Mouse (Mus musculus) brain, embryonic 14.5 days (tissue): Measurements from ENCODE around the gene Muc5ac. TPM values are rescaled to one million over a fixed set of nuclear protein-coding genes. Genes with fewer than 3 reads are reported as not detected.
A peak's percentile ranks its signal among the peaks of the same experiment; 100 is the strongest.
"Not testable (repeated sequence)": the region's sequence is repeated elsewhere in the genome, so short reads cannot be mapped to it uniquely, and the experiment has no call there.

Experiments used
- DNase-seq: peaks from one replicate; pipeline ENCODE4 v3.0.0-alpha.2; 2011; ENCODE audit warnings: low read depth
- CTCF ChIP-seq: fragments of 200-500 bp; IDR thresholded peaks from 2 replicates; pipeline ENCODE4 v1.5.1; 2012; ENCODE audit warnings: inconsistent platforms, mild to moderate bottlenecking, moderate library complexity, borderline replicate concordance; ENCODE audit not compliant: insufficient read depth, insufficient read length; ENCODE audit errors: extremely low read depth
- POLR2A ChIP-seq: fragments of 200-500 bp; IDR thresholded peaks from 2 replicates; pipeline ENCODE4 v1.6.1; 2012; ENCODE audit warnings: mild to moderate bottlenecking, inconsistent platforms, borderline replicate concordance; ENCODE audit not compliant: poor library complexity, insufficient read depth, insufficient read length, severe bottlenecking; ENCODE audit errors: extremely low read depth
- polyA plus RNA-seq: library from polyadenylated mRNA; depleted of rRNA; stranded (reverse); fragments of >200 nt; gene quantifications from 2 replicates; pipeline ENCODE4 v1.2.3, GENCODE M21; 2012

Muc5ac gene
- polyA plus RNA-seq, 1 experiment, result not detected

DNA sequence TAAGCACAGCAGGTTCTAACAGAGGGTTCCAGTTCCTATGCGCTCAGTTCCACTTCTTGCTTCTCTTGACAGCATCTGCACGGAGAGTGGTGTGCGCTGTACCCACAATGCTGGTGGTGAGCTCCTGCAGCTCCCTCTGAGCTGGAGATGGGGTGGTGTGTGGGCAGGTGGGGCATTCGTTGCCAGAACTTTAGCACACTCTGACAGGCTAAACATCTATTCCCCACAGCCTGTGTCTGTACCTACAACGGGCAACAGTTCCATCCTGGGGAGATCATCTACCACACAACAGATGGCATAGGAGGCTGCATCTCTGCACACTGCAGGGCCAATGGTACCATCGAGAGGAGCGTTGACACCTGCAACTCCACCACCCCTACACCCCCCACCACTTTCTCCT, 16.6 kb downstream of the Muc5ac start:
- DNase-seq, result no peak
- no peak for TF ChIP-seq POLR2A

- DNase-seq, result not testable (repeated sequence)
Observed at GRCm38 (mm10) chr7:141807823-141808222, 19.1 kb downstream of the Muc5ac start.

GRCm38 (mm10) chr7:141809933-141810332, 21.2 kb downstream of the Muc5ac start:
- DNase-seq, result not testable (repeated sequence)

GRCm38 (mm10) chr7:141813321-141813720, 24.5 kb downstream of the Muc5ac start:
- no peak for TF ChIP-seq POLR2A
- TF ChIP-seq CTCF, result no peak
- no peak for DNase-seq

- no peak for TF ChIP-seq CTCF
Observed at GRCm38 (mm10) chr7:141815361-141815760, 26.6 kb downstream of the Muc5ac start.

GRCm38 (mm10) chr7:141817355-141818075, 28.7 kb downstream of the Muc5ac start:
- peak; percentile 61 for DNase-seq
- no peak for TF ChIP-seq CTCF
- TF ChIP-seq POLR2A, result no peak

More at GRCm38 (mm10) chr7:141815361-141815760, 26.6 kb downstream of the Muc5ac start:
- no peak for DNase-seq

GRCm38 (mm10) chr7:141818267-141818666, 29.5 kb downstream of the Muc5ac start:
- TF ChIP-seq CTCF, result no peak
- TF ChIP-seq POLR2A, result no peak
- DNase-seq, result no peak

DNA sequence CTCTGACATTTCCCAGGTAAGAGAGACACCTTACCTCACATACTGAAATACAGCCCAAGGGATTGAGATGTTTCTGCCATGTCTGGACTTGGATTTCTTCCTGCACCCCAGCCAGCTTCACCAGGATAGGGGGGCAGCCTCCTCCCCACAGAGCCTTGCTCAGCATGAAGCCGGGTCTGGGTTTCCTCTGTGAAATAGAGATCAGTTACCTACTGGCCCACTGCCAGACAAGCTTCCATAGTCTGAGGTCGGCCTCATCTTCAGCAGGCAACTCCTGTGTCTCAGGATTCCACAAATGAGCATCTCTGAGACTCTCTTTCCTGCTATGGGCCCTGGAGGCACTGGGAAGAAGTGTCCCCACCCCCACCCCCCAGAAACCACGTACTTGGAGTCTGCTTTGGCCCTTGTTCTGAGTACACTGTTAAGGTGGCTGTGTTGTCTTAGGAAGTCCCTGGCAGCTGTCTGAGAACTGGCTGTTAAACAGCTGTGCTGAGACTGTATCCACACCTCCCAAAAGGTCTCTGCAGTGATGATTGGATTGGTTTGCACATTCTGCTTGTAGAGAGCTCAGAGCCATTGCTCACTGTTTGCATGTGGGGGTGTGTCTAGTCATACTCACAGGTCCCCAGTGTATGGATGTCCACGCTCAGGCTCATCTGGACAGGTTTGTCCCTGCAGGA, 34.0 kb downstream of the Muc5ac start:
- peak; percentile 7 for DNase-seq
- TF ChIP-seq POLR2A (no peak), CTCF (no peak)

- no peak for DNase-seq
- TF ChIP-seq POLR2A (no peak), CTCF (no peak)
Observed at GRCm38 (mm10) chr7:141823699-141824098, 34.9 kb downstream of the Muc5ac start.

GRCm38 (mm10) chr7:141824398-141824797, 35.6 kb downstream of the Muc5ac start:
- no peak for DNase-seq
- no peak for TF ChIP-seq CTCF
- no peak for TF ChIP-seq POLR2A

- no peak for DNase-seq
- TF ChIP-seq POLR2A (no peak), CTCF (no peak)
Observed at GRCm38 (mm10) chr7:141835941-141836340, 47.2 kb downstream of the Muc5ac start.

DNA sequence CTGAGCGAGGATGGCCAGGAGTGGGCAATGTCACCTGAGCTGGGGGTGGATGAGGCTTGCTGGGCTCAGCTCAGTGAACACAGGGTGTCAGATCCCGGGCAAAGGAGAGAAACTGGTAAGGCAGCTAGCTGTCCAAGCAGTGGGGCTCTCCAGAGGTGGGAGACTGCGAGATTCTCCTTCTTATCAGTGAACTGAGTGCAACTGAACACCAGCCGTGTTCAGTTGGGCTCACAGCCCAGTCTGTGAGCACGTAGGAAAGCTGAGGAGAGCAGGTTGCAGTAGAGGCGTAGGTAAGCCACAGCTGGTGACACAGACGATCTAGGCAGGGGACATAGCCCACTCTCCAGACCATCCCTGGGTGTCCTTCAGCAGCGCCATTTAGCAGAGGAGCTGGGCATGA, 47.7 kb downstream of the Muc5ac start:
- DNase-seq, result no peak
- TF ChIP-seq CTCF (no peak), POLR2A (no peak)
